Mouse (Mus musculus) liver, postnatal 0 days (tissue): ENCODE results near the gene Hpse2. TPM values are rescaled to one million over a fixed set of nuclear protein-coding genes. Genes with fewer than 3 reads are reported as not detected.

Source experiments
- ATAC-seq: fragments of 200-750 bp; cut with Nextera tagmentation; 2 replicates; pipeline ENCODE4 v1.8.0; 2017; ENCODE audit warnings: mild to moderate bottlenecking, moderate library complexity
- DNase-seq: peaks from one replicate; pipeline ENCODE4 v3.0.0-alpha.2; 2016
- H3K27ac ChIP-seq: fragments of 300-500 bp; sonication (generic); 2 replicates; pipeline ENCODE4 v1.5.1; 2014; ENCODE audit warnings: antibody characterized with exemption, moderate library complexity, mild to moderate bottlenecking, low read depth
- H3K27me3 ChIP-seq: fragments of 300-500 bp; sonication (generic); 2 replicates; pipeline ENCODE4 v1.6.1; 2014; ENCODE audit warnings: low read length, control low read depth, mixed read lengths; ENCODE audit not compliant: insufficient read depth
- H3K36me3 ChIP-seq: fragments of 300-500 bp; sonication (generic); replicated peaks from 2 replicates; pipeline ENCODE4 v1.6.1; 2014; ENCODE audit warnings: mild to moderate bottlenecking, control low read depth, low read length, moderate library complexity, mixed read lengths; ENCODE audit not compliant: insufficient read depth
- H3K4me1 ChIP-seq: fragments of 300-500 bp; sonication (generic); 2 replicates; pipeline ENCODE4 v1.6.1; 2014; ENCODE audit warnings: antibody characterized with exemption, mild to moderate bottlenecking, control low read depth; ENCODE audit not compliant: insufficient read depth
- H3K4me2 ChIP-seq: fragments of 300-500 bp; sonication (generic); 2 replicates; pipeline ENCODE4 v1.6.1; 2014; ENCODE audit warnings: low read depth, mild to moderate bottlenecking, low read length, moderate library complexity, mixed read lengths
- H3K4me3 ChIP-seq: fragments of 300-500 bp; sonication (generic); 2 replicates; pipeline ENCODE4 v1.5.1; 2014; ENCODE audit warnings: low read depth, low read length
- H3K9ac ChIP-seq: fragments of 300-500 bp; sonication (generic); replicated peaks from 2 replicates; pipeline ENCODE4 v1.6.1; 2014; ENCODE audit warnings: mild to moderate bottlenecking, moderate library complexity
- H3K9me3 ChIP-seq: fragments of 300-500 bp; sonication (generic); 2 replicates; pipeline ENCODE4 v1.6.1; 2016; ENCODE audit warnings: mild to moderate bottlenecking, control low read depth, low read length, mixed read lengths
- CTCF ChIP-seq: sonication (generic); IDR thresholded peaks from 2 replicates; pipeline ENCODE4 v1.5.1; 2016; ENCODE audit warnings: antibody characterized with exemption, low read depth
- EP300 ChIP-seq: IDR thresholded peaks from 2 replicates; pipeline ENCODE4 v1.6.1; 2016; ENCODE audit warnings: antibody characterized with exemption, low read depth, mild to moderate bottlenecking
- WGBS: fragments of 180-500 bp; shearing (Covaris S2); extraction: QIAGEN DNeasy Blood & Tissue Kit; methylation state at CpG from one replicate; pipeline ENCODE4 v1.1.7; 2014; ENCODE audit not compliant: insufficient replicate concordance; 5-methylcytosine and 5-hydroxymethylcytosine counted together
- polyA plus RNA-seq: library from polyadenylated mRNA; unstranded; fragments of >200 nt; fragmentation: Nextera tagmentation; extraction: Ambion mirVana; gene quantifications from 2 replicates; pipeline ENCODE4 v1.2.1, GENCODE M21; 2015

The Hpse2 gene
- 0.12 TPM in 1 of 2 replicates, not detected in the other for polyA plus RNA-seq

DNA sequence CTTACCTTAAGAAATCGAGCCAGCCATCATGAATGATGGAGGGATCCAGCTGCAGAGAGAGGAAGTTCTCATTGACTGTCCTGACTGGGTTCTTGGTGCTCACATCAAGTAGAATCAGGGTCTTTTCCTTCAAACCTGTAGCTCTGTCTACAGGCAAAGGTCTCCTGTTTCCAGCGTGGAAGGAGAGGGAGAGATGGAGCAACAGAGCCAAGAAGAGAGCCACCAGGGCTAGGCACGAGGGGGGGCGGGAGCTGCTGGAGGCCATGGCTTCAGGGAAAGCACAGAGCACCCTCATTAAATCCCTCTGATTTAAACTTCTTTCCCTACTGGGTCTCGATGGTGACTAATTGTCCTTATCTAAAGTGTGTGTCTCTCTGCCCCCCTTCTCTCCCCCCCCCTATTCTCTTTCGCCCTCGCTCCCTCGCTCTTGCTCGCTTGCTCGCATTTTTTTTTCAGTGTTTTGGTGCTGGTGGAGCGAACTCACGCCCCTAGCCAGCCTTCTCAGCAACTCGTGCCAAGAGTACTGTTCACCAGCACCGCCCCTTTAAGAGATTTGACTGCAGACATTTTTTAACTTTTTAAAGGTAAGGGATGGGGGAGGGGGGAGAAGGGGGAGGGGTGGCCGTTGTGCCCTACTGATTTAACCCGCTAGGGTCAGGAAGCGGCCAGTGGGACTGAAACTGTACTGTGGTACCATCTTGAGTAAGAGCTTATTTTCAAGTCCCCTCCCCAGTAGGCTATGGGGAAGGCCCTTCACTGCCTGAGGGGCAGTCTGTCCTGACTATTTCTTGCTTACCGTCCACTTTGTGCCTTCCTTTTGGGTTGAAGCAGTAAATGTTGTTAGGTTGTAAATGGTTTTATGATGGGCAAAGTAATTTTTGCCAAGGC is at the start of gene Hpse2:
Gene Hpse2, minus strand, starts transcription at position 339 of the 888 bp plus-strand sequence.
- no peaks in the 10 kb centered on the region for H3K36me3 ChIP-seq
- no peak for DNase-seq
- peaks cover 54% of the 10 kb centered on the region for H3K27me3 ChIP-seq
- H3K4me3 ChIP-seq, result no peak within 1 kb of the TSS
- TF ChIP-seq EP300 (no peak), CTCF (no peak)
- no peak for ATAC-seq
- H3K9me3 ChIP-seq, result no peaks in the 10 kb centered on the region
- WGBS, result 7% methylated on average over 18 of the region's 18 CpGs
- no peak within 1 kb of the TSS for H3K9ac ChIP-seq
- H3K4me2 ChIP-seq, result no peak within 1 kb of the TSS
- 0 out of 2 replicates have a peak, but pooled peaks cover 2% of the 10 kb centered on the region for H3K4me1 ChIP-seq
- H3K27ac ChIP-seq, result no peak within 1 kb of the TSS

DNA sequence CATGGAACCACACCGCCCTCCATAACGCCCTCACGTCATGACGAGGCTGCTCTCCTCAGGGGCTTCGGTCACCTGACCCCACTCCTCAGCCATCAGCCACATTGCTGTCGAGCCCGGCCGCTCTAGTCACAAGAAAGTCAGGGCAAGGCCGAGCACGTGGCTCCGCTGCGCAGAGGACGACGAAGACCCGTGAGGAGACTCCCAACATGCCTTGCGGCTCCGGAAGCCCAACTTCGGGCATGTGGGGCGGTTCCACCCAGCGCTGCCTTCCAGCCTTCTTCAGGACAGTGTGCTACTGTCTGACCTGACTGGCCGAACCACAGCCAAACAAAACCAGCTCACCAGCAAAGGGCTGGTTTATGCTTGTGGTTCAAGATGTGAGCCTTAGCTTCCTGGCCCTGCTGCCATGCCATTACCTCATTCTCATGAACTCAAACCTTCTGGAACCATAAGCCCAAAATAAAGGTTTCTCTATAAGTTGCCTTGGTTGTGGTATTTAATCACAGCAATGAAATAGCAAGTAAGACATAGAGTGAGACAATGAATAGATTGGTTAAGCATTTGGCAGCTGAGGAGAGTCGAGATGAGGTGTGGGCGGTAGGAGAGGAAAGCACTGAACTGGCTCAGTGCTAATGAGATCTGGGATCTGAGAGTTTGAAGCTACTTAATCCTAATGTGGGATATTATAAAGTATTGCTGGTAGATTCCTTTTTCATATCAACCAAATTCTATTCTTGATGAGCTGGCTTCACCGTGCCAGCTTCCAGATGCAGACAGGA is 39.5 kb upstream of the Hpse2 start:
- ATAC-seq (no peak), DNase-seq (no peak)
- Histone ChIP-seq H3K9ac (no peak overlapping the region), H3K4me2 (no peak overlapping the region), H3K36me3 (no peaks in the 10 kb centered on the region), H3K27ac (no peak overlapping the region), H3K4me3 (no peak overlapping the region), H3K9me3 (no peaks in the 10 kb centered on the region), H3K4me1 (no peaks in the 10 kb centered on the region), H3K27me3 (0 out of 2 replicates have a peak, but pooled peaks cover 3% of the 10 kb centered on the region)
- 84% methylated on average over 24 of the region's 24 CpGs for WGBS
- TF ChIP-seq CTCF (no peak), EP300 (no peak)

DNA sequence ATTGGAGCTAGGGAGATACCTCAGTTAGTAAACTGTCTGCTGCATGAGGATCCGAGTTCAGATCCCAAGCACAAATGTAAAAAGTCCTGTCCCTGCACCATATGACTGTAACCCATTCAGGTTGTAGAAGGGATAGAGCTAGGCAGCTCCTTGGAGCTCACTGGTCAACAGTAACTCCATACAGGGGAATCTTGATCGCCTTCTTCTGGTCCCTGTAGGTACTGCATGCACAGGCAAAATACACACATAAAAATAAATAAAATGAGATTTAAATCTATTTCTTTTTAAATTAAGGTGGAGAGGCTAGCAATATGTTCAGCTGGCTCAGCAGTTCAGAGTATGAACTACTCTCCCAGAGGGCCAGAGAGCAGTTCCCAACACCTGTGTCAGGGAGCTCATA is 35.9 kb upstream of the Hpse2 start:
- H3K27me3 ChIP-seq, result 0 out of 2 replicates have a peak, but pooled peaks cover 3% of the 10 kb centered on the region
- H3K27ac ChIP-seq, result no peak overlapping the region
- H3K9ac ChIP-seq, result no peak overlapping the region
- H3K4me3 ChIP-seq, result no peak overlapping the region
- no peaks in the 10 kb centered on the region for H3K4me1 ChIP-seq
- DNase-seq, result no peak
- TF ChIP-seq EP300 (no peak), CTCF (0 out of 2 replicates have a peak, but pooled peaks have one; percentile 13)
- ATAC-seq, result no peak
- H3K36me3 ChIP-seq, result no peaks in the 10 kb centered on the region
- no peak overlapping the region for H3K4me2 ChIP-seq
- no peaks in the 10 kb centered on the region for H3K9me3 ChIP-seq
- 55% methylated on average over 2 of the region's 2 CpGs for WGBS

DNA sequence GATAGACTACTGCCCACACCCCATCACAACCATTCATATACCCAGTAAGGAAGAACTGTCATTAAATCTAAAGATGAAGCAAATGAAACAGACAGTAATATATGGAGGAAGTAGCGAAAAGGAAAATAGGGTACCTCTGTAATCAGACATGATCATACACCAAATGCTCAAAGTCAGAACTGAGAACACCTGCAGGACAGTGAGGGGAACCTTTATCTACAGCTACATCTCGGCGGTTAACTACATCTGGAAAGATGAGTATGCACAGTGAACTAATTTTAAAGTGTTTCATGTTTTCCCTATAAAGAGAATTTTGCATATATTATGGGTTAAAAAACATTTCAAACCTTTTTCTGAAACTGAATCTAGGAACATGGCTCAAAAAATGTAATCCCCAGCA is 32.4 kb upstream of the Hpse2 start:
- Histone ChIP-seq H3K9me3 (no peaks in the 10 kb centered on the region), H3K9ac (no peak overlapping the region), H3K27me3 (no peaks in the 10 kb centered on the region), H3K4me2 (no peak overlapping the region), H3K4me1 (no peaks in the 10 kb centered on the region), H3K4me3 (no peak overlapping the region), H3K27ac (no peak overlapping the region), H3K36me3 (no peaks in the 10 kb centered on the region)
- ATAC-seq, result no peak
- WGBS, result 61% methylated on average over 3 of the region's 3 CpGs
- DNase-seq, result no peak
- no peak for TF ChIP-seq CTCF
- TF ChIP-seq EP300, result no peak

DNA sequence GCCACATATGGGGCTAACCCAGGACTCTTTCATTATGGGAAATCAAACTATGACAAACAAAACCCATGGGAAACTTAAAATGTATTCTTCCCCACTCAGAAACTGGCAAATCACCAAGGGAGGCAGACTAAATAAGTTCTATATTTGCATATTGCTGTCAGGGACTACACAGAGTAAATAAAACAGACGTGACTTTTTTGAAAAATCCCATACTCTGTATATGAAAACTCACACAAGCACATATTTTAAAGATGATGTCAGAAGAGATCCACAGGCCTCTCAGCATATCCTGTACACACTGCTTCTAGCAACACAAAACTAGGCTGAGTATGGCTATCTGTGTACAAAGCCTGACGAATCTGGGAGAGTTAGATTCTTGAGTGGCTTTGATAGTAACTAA is 27.4 kb upstream of the Hpse2 start:
- no peak for DNase-seq
- no peak for ATAC-seq
- TF ChIP-seq EP300 (no peak), CTCF (no peak)
- no peaks in the 10 kb centered on the region for H3K36me3 ChIP-seq
- H3K9ac ChIP-seq, result no peak overlapping the region
- H3K4me2 ChIP-seq, result no peak overlapping the region
- H3K27me3 ChIP-seq, result no peaks in the 10 kb centered on the region
- H3K27ac ChIP-seq, result no peak overlapping the region
- no peaks in the 10 kb centered on the region for H3K9me3 ChIP-seq
- WGBS, result 64% methylated on average over 2 of the region's 2 CpGs
- H3K4me1 ChIP-seq, result no peaks in the 10 kb centered on the region
- H3K4me3 ChIP-seq, result no peak overlapping the region

DNA sequence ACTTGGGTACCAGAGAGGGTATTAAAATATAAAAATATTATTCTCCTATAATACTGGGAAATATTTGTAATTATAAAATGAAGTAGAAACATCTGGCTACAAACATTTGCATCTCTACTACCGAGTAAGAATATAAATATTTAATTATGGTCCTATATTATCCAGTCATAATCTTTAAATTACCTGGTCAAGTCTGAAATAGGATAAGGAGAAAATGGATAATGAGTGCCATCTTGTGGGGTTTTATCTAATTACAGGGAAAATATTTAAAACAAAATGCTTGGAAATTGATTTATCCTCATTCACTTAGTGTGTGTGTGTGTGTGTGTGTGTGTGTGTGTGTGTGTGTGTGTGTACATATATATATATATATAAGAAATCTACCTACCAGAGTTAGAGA is 19.0 kb upstream of the Hpse2 start:
- DNase-seq (no peak), ATAC-seq (no peak)
- H3K9ac ChIP-seq, result no peak overlapping the region
- WGBS, result 15% methylated on average over 1 of the region's 1 CpGs
- H3K36me3 ChIP-seq, result no peaks in the 10 kb centered on the region
- H3K9me3 ChIP-seq, result no peaks in the 10 kb centered on the region
- H3K4me2 ChIP-seq, result no peak overlapping the region
- no peak for TF ChIP-seq EP300
- no peak for TF ChIP-seq CTCF
- H3K27ac ChIP-seq, result no peak overlapping the region
- H3K4me3 ChIP-seq, result no peak overlapping the region
- H3K4me1 ChIP-seq, result no peaks in the 10 kb centered on the region
- no peaks in the 10 kb centered on the region for H3K27me3 ChIP-seq
